Mouse (Mus musculus): ENCODE measurements around the gene Nfib.
A peak's percentile ranks its signal among the peaks of the same experiment; 100 is the strongest.

DNA sequence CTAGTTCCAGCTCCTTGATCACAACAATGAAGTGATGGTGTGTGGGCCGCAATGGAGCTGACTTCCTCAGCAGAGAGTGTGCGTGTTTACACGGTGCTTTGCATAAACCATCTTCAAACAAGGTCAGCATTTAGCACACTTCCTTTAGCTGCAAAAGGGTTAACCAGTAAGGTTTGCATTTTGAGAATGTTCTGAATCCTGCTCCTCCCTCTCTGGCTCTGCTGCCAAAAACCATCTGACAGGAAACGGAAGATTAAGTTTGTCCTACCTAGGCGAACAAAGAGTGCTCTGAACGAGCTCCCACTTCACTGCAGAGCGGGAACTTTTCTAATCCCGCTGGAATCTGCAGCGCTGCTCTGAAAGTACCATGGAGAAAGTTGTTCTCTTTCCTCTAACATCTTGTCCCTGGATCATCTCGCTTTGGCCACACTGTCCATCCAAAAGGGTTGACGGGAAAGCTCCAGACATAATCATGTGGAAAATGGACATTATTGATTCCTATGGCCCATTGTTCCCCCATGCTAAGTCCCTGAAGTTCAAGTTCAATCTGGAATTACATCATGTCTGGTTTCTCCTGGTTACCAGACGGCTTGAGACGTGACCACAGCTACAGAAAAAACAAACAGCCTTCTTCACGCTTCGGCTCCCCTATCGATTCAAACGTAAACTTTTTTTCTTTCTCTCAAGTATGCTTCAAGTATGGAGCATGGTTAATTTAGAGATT, 401.2 kb downstream of the Nfib start:
- TF ChIP-seq CTCF (IDR thresholded peaks at IDR 0.05; ENCODE audit: insufficient read depth, low read length): no peak
- peak; percentile 20; the same call in 1 of the 2 replicates for TF ChIP-seq POLR2A (IDR thresholded peaks at IDR 0.05; ENCODE audit: borderline replicate concordance, extremely low read depth, low read depth, low read length)

Data from lung, adult 2 months (tissue).